Mouse (Mus musculus) T-helper 2 cell (primary cell): ENCODE data around the gene Acin1.

Experiments used
- in situ Hi-C: fragments of 300-600 bp; cut with MboI, MseI; formaldehyde crosslinking; loops from one replicate; pipeline ENCODE4 v1.15.1; 2025; ENCODE audit warnings: high pct_unique_total_duplicates

Acin1 gene

GRCm38 (mm10) chr14:54686522-54687143 lies at the start of gene Acin1:
Gene Acin1, minus strand, starts transcription at chr14:54686931.
- in situ Hi-C loops = no loop called here

- in situ Hi-C loops = no loop called here
These were observed 48.5 kb upstream of the Acin1 start for GRCm38 (mm10) chr14:54735221-54735620.

GRCm38 (mm10) chr14:54734004-54734403 lies 47.3 kb upstream of the Acin1 start:
- in situ Hi-C loops = no loop called here

- in situ Hi-C loops = no loop called here
These were observed 45.5 kb upstream of the Acin1 start for GRCm38 (mm10) chr14:54732206-54732605.

GRCm38 (mm10) chr14:54730305-54730704 lies 43.6 kb upstream of the Acin1 start:
- in situ Hi-C loops = no loop called here

GRCm38 (mm10) chr14:54728823-54729653 lies 42.3 kb upstream of the Acin1 start:
- in situ Hi-C loops = no loop called here

- in situ Hi-C loops = no loop called here
These were observed 40.8 kb upstream of the Acin1 start for GRCm38 (mm10) chr14:54727565-54727964.

- in situ Hi-C loops = no loop called here
These were observed 37.3 kb upstream of the Acin1 start for GRCm38 (mm10) chr14:54724049-54724448.

GRCm38 (mm10) chr14:54721711-54722110 lies 35.0 kb upstream of the Acin1 start:
- in situ Hi-C loops = no loop called here

GRCm38 (mm10) chr14:54720654-54721350 lies 34.1 kb upstream of the Acin1 start:
- in situ Hi-C loops = no loop called here

- in situ Hi-C loops = no loop called here
These were observed 33.3 kb upstream of the Acin1 start for GRCm38 (mm10) chr14:54720041-54720440.

- in situ Hi-C loops = no loop called here
These were observed 28.7 kb upstream of the Acin1 start for GRCm38 (mm10) chr14:54715402-54715801.

- in situ Hi-C loops = loop anchor here (5.0 kb wide), 1 partner anchor 73 kb away; no protein-coding TSS in a partner anchor
These were observed 27.9 kb upstream of the Acin1 start for GRCm38 (mm10) chr14:54714617-54715081.

GRCm38 (mm10) chr14:54714121-54714520 lies 27.4 kb upstream of the Acin1 start:
- in situ Hi-C loops = loop anchor here (5.0 kb wide), 1 partner anchor 73 kb away; no protein-coding TSS in a partner anchor

GRCm38 (mm10) chr14:54712861-54713260 lies 26.1 kb upstream of the Acin1 start:
- in situ Hi-C loops = loop anchor here (5.0 kb wide), 1 partner anchor 74 kb away; no protein-coding TSS in a partner anchor

- in situ Hi-C loops = loop anchor here (5.0 kb wide), 1 partner anchor 75 kb away; no protein-coding TSS in a partner anchor
These were observed 25.3 kb upstream of the Acin1 start, which contains the start of gene Cebpe for GRCm38 (mm10) chr14:54712074-54712473. Gene Cebpe, minus strand, starts transcription at chr14:54712174.

- in situ Hi-C loops = no loop called here
These were observed 22.3 kb upstream of the Acin1 start for GRCm38 (mm10) chr14:54709054-54709453.

- in situ Hi-C loops = no loop called here
These were observed 20.0 kb upstream of the Acin1 start for GRCm38 (mm10) chr14:54706589-54707320.

GRCm38 (mm10) chr14:54705844-54706243 lies 19.1 kb upstream of the Acin1 start:
- in situ Hi-C loops = no loop called here

GRCm38 (mm10) chr14:54703207-54703606 lies 16.5 kb upstream of the Acin1 start:
- in situ Hi-C loops = no loop called here

GRCm38 (mm10) chr14:54701298-54701697 lies 14.6 kb upstream of the Acin1 start:
- in situ Hi-C loops = no loop called here
